Mouse (Mus musculus): ENCODE data around the gene Rusc2. TPM values are rescaled to one million over a fixed set of nuclear protein-coding genes. Genes with fewer than 3 reads are reported as not detected.

The Rusc2 gene
- polyA plus RNA-seq, 1 experiment from 2014 or later, result 89.0 TPM

GRCm38 (mm10) chr4:43416071-43416490 is 34.3 kb downstream of the Rusc2 start:
- Histone ChIP-seq H3K4me3 (ENCODE audit: low read depth, low read length) (no peak overlapping the region), H3K27ac (ENCODE audit: low read length) (no peak overlapping the region), H3K4me1 (ENCODE audit: control insufficient read depth, insufficient read depth, low read length) (peaks cover 3% of the 10 kb centered on the region; the same call in 1 of the 2 replicates), H3K27me3 (ENCODE audit: control insufficient read depth, insufficient read depth, low read depth, low read length) (no peaks in the 10 kb centered on the region), H3K9ac (ENCODE audit: low read depth, low read length) (no peak overlapping the region), H3K36me3 (ENCODE audit: control insufficient read depth, insufficient read depth, low read length) (peaks cover 21% of the 10 kb centered on the region), H3K9me3 (replicated peaks; ENCODE audit: control insufficient read depth, low read length, poor library complexity, severe bottlenecking) (no peaks in the 10 kb centered on the region), H3K4me2 (ENCODE audit: low read length) (no peak overlapping the region)
- no peak for ATAC-seq
- 94% methylated on average over 22 of the region's 22 CpGs for WGBS

GRCm38 (mm10) chr4:43417269-43418062 is 35.7 kb downstream of the Rusc2 start:
- WGBS, result 77% methylated on average over 16 of the region's 16 CpGs
- no peak for ATAC-seq
- no peak overlapping the region for H3K4me3 ChIP-seq (ENCODE audit: low read depth, low read length)
- H3K27me3 ChIP-seq (ENCODE audit: control insufficient read depth, insufficient read depth, low read depth, low read length), result no peaks in the 10 kb centered on the region
- no peaks in the 10 kb centered on the region for H3K9me3 ChIP-seq (replicated peaks; ENCODE audit: control insufficient read depth, low read length, poor library complexity, severe bottlenecking)
- no peak overlapping the region for H3K9ac ChIP-seq (ENCODE audit: low read depth, low read length)
- no peak overlapping the region for H3K27ac ChIP-seq (ENCODE audit: low read length)
- 0 out of 2 replicates have a peak, but pooled peaks cover 3% of the 10 kb centered on the region for H3K4me1 ChIP-seq (ENCODE audit: control insufficient read depth, insufficient read depth, low read length)
- H3K4me2 ChIP-seq (ENCODE audit: low read length), result no peak overlapping the region
- peaks cover 29% of the 10 kb centered on the region for H3K36me3 ChIP-seq (ENCODE audit: control insufficient read depth, insufficient read depth, low read length)

GRCm38 (mm10) chr4:43418450-43418849 is 36.7 kb downstream of the Rusc2 start:
- Histone ChIP-seq H3K4me2 (ENCODE audit: low read length) (no peak overlapping the region), H3K4me1 (ENCODE audit: control insufficient read depth, insufficient read depth, low read length) (0 out of 2 replicates have a peak, but pooled peaks cover 3% of the 10 kb centered on the region), H3K9ac (ENCODE audit: low read depth, low read length) (no peak overlapping the region), H3K27ac (ENCODE audit: low read length) (no peak overlapping the region), H3K36me3 (ENCODE audit: control insufficient read depth, insufficient read depth, low read length) (peaks cover 38% of the 10 kb centered on the region), H3K27me3 (ENCODE audit: control insufficient read depth, insufficient read depth, low read depth, low read length) (no peaks in the 10 kb centered on the region), H3K4me3 (ENCODE audit: low read depth, low read length) (no peak overlapping the region), H3K9me3 (replicated peaks; ENCODE audit: control insufficient read depth, low read length, poor library complexity, severe bottlenecking) (no peaks in the 10 kb centered on the region)
- no peak for ATAC-seq
- WGBS, result 80% methylated on average over 4 of the region's 4 CpGs

- Histone ChIP-seq H3K27me3 (ENCODE audit: control insufficient read depth, insufficient read depth, low read depth, low read length) (peaks cover 2% of the 10 kb centered on the region; the same call in 1 of the 2 replicates), H3K27ac (ENCODE audit: low read length) (no peak overlapping the region), H3K9ac (ENCODE audit: low read depth, low read length) (no peak overlapping the region), H3K4me2 (ENCODE audit: low read length) (no peak overlapping the region), H3K4me3 (ENCODE audit: low read depth, low read length) (no peak overlapping the region), H3K4me1 (ENCODE audit: control insufficient read depth, insufficient read depth, low read length) (0 out of 2 replicates have a peak, but pooled peaks cover 3% of the 10 kb centered on the region), H3K36me3 (ENCODE audit: control insufficient read depth, insufficient read depth, low read length) (peaks cover 45% of the 10 kb centered on the region), H3K9me3 (replicated peaks; ENCODE audit: control insufficient read depth, low read length, poor library complexity, severe bottlenecking) (no peaks in the 10 kb centered on the region)
- ATAC-seq, result no peak
- 60% methylated on average over 15 of the region's 15 CpGs for WGBS
Observed at GRCm38 (mm10) chr4:43418973-43419656, 37.3 kb downstream of the Rusc2 start.

- Histone ChIP-seq H3K4me1 (ENCODE audit: control insufficient read depth, insufficient read depth, low read length) (0 out of 2 replicates have a peak, but pooled peaks cover 3% of the 10 kb centered on the region), H3K4me2 (ENCODE audit: low read length) (no peak overlapping the region), H3K9me3 (replicated peaks; ENCODE audit: control insufficient read depth, low read length, poor library complexity, severe bottlenecking) (no peaks in the 10 kb centered on the region), H3K9ac (ENCODE audit: low read depth, low read length) (no peak overlapping the region), H3K27me3 (ENCODE audit: control insufficient read depth, insufficient read depth, low read depth, low read length) (peaks cover 4% of the 10 kb centered on the region; the same call in 1 of the 2 replicates), H3K36me3 (ENCODE audit: control insufficient read depth, insufficient read depth, low read length) (peaks cover 50% of the 10 kb centered on the region), H3K27ac (ENCODE audit: low read length) (no peak overlapping the region), H3K4me3 (ENCODE audit: low read depth, low read length) (no peak overlapping the region)
- ATAC-seq, result no peak
- 75% methylated on average over 9 of the region's 9 CpGs for WGBS
Observed at GRCm38 (mm10) chr4:43419801-43420281, 38.1 kb downstream of the Rusc2 start.

GRCm38 (mm10) chr4:43420305-43420704 is 38.5 kb downstream of the Rusc2 start:
- H3K9ac ChIP-seq (ENCODE audit: low read depth, low read length), result no peak overlapping the region
- H3K9me3 ChIP-seq (replicated peaks; ENCODE audit: control insufficient read depth, low read length, poor library complexity, severe bottlenecking), result no peaks in the 10 kb centered on the region
- no peak overlapping the region for H3K4me3 ChIP-seq (ENCODE audit: low read depth, low read length)
- WGBS, result 5% methylated on average over 6 of the region's 6 CpGs
- no peak overlapping the region for H3K4me2 ChIP-seq (ENCODE audit: low read length)
- no peak for ATAC-seq
- peaks cover 4% of the 10 kb centered on the region; the same call in 1 of the 2 replicates for H3K27me3 ChIP-seq (ENCODE audit: control insufficient read depth, insufficient read depth, low read depth, low read length)
- peaks cover 54% of the 10 kb centered on the region for H3K36me3 ChIP-seq (ENCODE audit: control insufficient read depth, insufficient read depth, low read length)
- 0 out of 2 replicates have a peak, but pooled peaks cover 3% of the 10 kb centered on the region for H3K4me1 ChIP-seq (ENCODE audit: control insufficient read depth, insufficient read depth, low read length)
- H3K27ac ChIP-seq (ENCODE audit: low read length), result no peak overlapping the region

GRCm38 (mm10) chr4:43421632-43422240 is 40.0 kb downstream of the Rusc2 start:
- H3K4me1 ChIP-seq (ENCODE audit: control insufficient read depth, insufficient read depth, low read length), result 0 out of 2 replicates have a peak, but pooled peaks cover 3% of the 10 kb centered on the region
- peaks cover 4% of the 10 kb centered on the region; the same call in 1 of the 2 replicates for H3K27me3 ChIP-seq (ENCODE audit: control insufficient read depth, insufficient read depth, low read depth, low read length)
- H3K36me3 ChIP-seq (ENCODE audit: control insufficient read depth, insufficient read depth, low read length), result peaks cover 53% of the 10 kb centered on the region
- no peak overlapping the region for H3K4me2 ChIP-seq (ENCODE audit: low read length)
- no peak for ATAC-seq
- H3K9me3 ChIP-seq (replicated peaks; ENCODE audit: control insufficient read depth, low read length, poor library complexity, severe bottlenecking), result no peaks in the 10 kb centered on the region
- no peak overlapping the region for H3K9ac ChIP-seq (ENCODE audit: low read depth, low read length)
- no peak overlapping the region for H3K27ac ChIP-seq (ENCODE audit: low read length)
- 82% methylated on average over 28 of the region's 28 CpGs for WGBS
- H3K4me3 ChIP-seq (ENCODE audit: low read depth, low read length), result no peak overlapping the region

GRCm38 (mm10) chr4:43423267-43423934 is 41.6 kb downstream of the Rusc2 start:
- no peak for ATAC-seq
- H3K27ac ChIP-seq (ENCODE audit: low read length), result no peak overlapping the region
- peaks cover 3% of the 10 kb centered on the region; the same call in 1 of the 2 replicates for H3K4me1 ChIP-seq (ENCODE audit: control insufficient read depth, insufficient read depth, low read length)
- no peak overlapping the region for H3K4me2 ChIP-seq (ENCODE audit: low read length)
- H3K9me3 ChIP-seq (replicated peaks; ENCODE audit: control insufficient read depth, low read length, poor library complexity, severe bottlenecking), result no peaks in the 10 kb centered on the region
- H3K27me3 ChIP-seq (ENCODE audit: control insufficient read depth, insufficient read depth, low read depth, low read length), result peaks cover 4% of the 10 kb centered on the region; the same call in 1 of the 2 replicates
- no peak overlapping the region for H3K9ac ChIP-seq (ENCODE audit: low read depth, low read length)
- H3K36me3 ChIP-seq (ENCODE audit: control insufficient read depth, insufficient read depth, low read length), result peaks cover 52% of the 10 kb centered on the region
- no peak overlapping the region for H3K4me3 ChIP-seq (ENCODE audit: low read depth, low read length)
- 92% methylated on average over 20 of the region's 20 CpGs for WGBS
